Mouse (Mus musculus) forebrain, embryonic 14.5 days (tissue): ENCODE measurements around the gene Adora3. TPM values are rescaled to one million over a fixed set of nuclear protein-coding genes. Genes with fewer than 3 reads are reported as not detected.

Source experiments
- ATAC-seq: fragments of 200-750 bp; cut with Nextera tagmentation; 2 replicates; pipeline ENCODE4 v1.8.0; 2017; ENCODE audit warnings: mild to moderate bottlenecking, moderate library complexity
- DNase-seq: peaks from one replicate; pipeline ENCODE4 v3.0.0-alpha.2; 2015; ENCODE audit warnings: low spot score
- H3K27ac ChIP-seq: fragments of 300-500 bp; sonication (generic); 2 replicates; pipeline ENCODE4 v1.5.1; 2014; ENCODE audit warnings: low read depth, mild to moderate bottlenecking, control low read depth, low read length, moderate library complexity
- H3K27me3 ChIP-seq: fragments of 300-500 bp; sonication (generic); replicated peaks from 2 replicates; pipeline ENCODE4 v1.6.1; 2014; ENCODE audit warnings: low read length, control low read depth, mixed read lengths; ENCODE audit not compliant: control insufficient read depth, insufficient read depth
- H3K36me3 ChIP-seq: fragments of 300-500 bp; sonication (generic); 2 replicates; pipeline ENCODE4 v1.6.1; 2014; ENCODE audit warnings: low read length, control low read depth; ENCODE audit not compliant: control insufficient read depth, insufficient read depth
- H3K4me1 ChIP-seq: fragments of 300-500 bp; sonication (generic); 2 replicates; pipeline ENCODE4 v1.6.1; 2014; ENCODE audit warnings: antibody characterized with exemption, low read length, control low read depth; ENCODE audit not compliant: control insufficient read depth, insufficient read depth
- H3K4me2 ChIP-seq: fragments of 300-500 bp; sonication (generic); 2 replicates; pipeline ENCODE4 v1.6.1; 2014; ENCODE audit warnings: mild to moderate bottlenecking, control low read depth, low read length
- H3K4me3 ChIP-seq: fragments of 300-500 bp; sonication (generic); 2 replicates; pipeline ENCODE4 v1.5.1; 2014; ENCODE audit warnings: low read depth, low read length, control low read depth
- H3K9ac ChIP-seq: fragments of 300-500 bp; sonication (generic); 2 replicates; pipeline ENCODE4 v1.6.1; 2014; ENCODE audit warnings: mild to moderate bottlenecking, low read length, control low read depth, moderate library complexity
- H3K9me3 ChIP-seq: fragments of 300-500 bp; sonication (generic); replicated peaks from 2 replicates; pipeline ENCODE4 v1.6.1; 2016; ENCODE audit warnings: low read length, control low read depth, mixed read lengths; ENCODE audit not compliant: control insufficient read depth
- WGBS: fragments of 180-500 bp; shearing (Covaris S2); extraction: QIAGEN DNeasy Blood & Tissue Kit; methylation state at CpG from one replicate; pipeline ENCODE4 v1.1.7; 2014; 5-methylcytosine and 5-hydroxymethylcytosine counted together
- polyA plus RNA-seq: library from polyadenylated mRNA; unstranded; fragments of >200 nt; fragmentation: Nextera tagmentation; extraction: Ambion mirVana; gene quantifications from 2 replicates; pipeline ENCODE4 v1.2.1, GENCODE M21; 2014

Adora3 gene
- polyA plus RNA-seq, 1 experiment from 2014 or later = 0.11 TPM

GRCm38 (mm10) chr3:105894601-105895592 lies 24.2 kb downstream of the Adora3 start:
- no peaks in the 10 kb centered on the region for H3K9me3 ChIP-seq
- no peaks in the 10 kb centered on the region for H3K36me3 ChIP-seq
- H3K27me3 ChIP-seq = no peaks in the 10 kb centered on the region
- no peak overlapping the region for H3K27ac ChIP-seq
- H3K4me2 ChIP-seq = no peak overlapping the region
- ATAC-seq (0 out of 2 replicates have a peak, but pooled peaks have one; percentile 18), DNase-seq (peak; percentile 50)
- no peaks in the 10 kb centered on the region for H3K4me1 ChIP-seq
- 74% methylated on average over 23 of the region's 23 CpGs for WGBS
- H3K4me3 ChIP-seq = no peak overlapping the region
- no peak overlapping the region for H3K9ac ChIP-seq

- ATAC-seq = no peak
- 80% methylated on average over 3 of the region's 3 CpGs for WGBS
- H3K4me2 ChIP-seq = no peak overlapping the region
Observed at GRCm38 (mm10) chr3:105896811-105897210, 26.2 kb downstream of the Adora3 start.

GRCm38 (mm10) chr3:105898325-105898724 lies 27.7 kb downstream of the Adora3 start:
- H3K4me3 ChIP-seq = no peak overlapping the region
- no peaks in the 10 kb centered on the region for H3K4me1 ChIP-seq
- ATAC-seq (no peak), DNase-seq (no peak)
- no peaks in the 10 kb centered on the region for H3K36me3 ChIP-seq
- H3K4me2 ChIP-seq = no peak overlapping the region
- H3K27ac ChIP-seq = no peak overlapping the region
- H3K27me3 ChIP-seq = no peaks in the 10 kb centered on the region
- H3K9ac ChIP-seq = no peak overlapping the region
- 91% methylated on average over 2 of the region's 2 CpGs for WGBS
- no peaks in the 10 kb centered on the region for H3K9me3 ChIP-seq

More at GRCm38 (mm10) chr3:105896811-105897210, 26.2 kb downstream of the Adora3 start:
- H3K36me3 ChIP-seq = no peaks in the 10 kb centered on the region
- no peaks in the 10 kb centered on the region for H3K9me3 ChIP-seq
- H3K4me3 ChIP-seq = no peak overlapping the region
- no peaks in the 10 kb centered on the region for H3K27me3 ChIP-seq
- H3K9ac ChIP-seq = no peak overlapping the region
- DNase-seq = no peak
- no peak overlapping the region for H3K27ac ChIP-seq
- no peaks in the 10 kb centered on the region for H3K4me1 ChIP-seq

GRCm38 (mm10) chr3:105898861-105899260 lies 28.2 kb downstream of the Adora3 start:
- no peak for DNase-seq
- no peak overlapping the region for H3K27ac ChIP-seq
- H3K4me3 ChIP-seq = no peak overlapping the region
- no peak overlapping the region for H3K9ac ChIP-seq
- ATAC-seq = no peak
- H3K4me1 ChIP-seq = no peaks in the 10 kb centered on the region
- WGBS = 92% methylated on average over 11 of the region's 11 CpGs
- no peaks in the 10 kb centered on the region for H3K9me3 ChIP-seq
- H3K4me2 ChIP-seq = no peak overlapping the region
- no peaks in the 10 kb centered on the region for H3K27me3 ChIP-seq
- H3K36me3 ChIP-seq = no peaks in the 10 kb centered on the region

GRCm38 (mm10) chr3:105899394-105900147 lies 28.9 kb downstream of the Adora3 start:
- Histone ChIP-seq H3K9me3 (no peaks in the 10 kb centered on the region), H3K27ac (no peak overlapping the region), H3K4me1 (no peaks in the 10 kb centered on the region), H3K4me2 (no peak overlapping the region), H3K4me3 (no peak overlapping the region), H3K36me3 (no peaks in the 10 kb centered on the region), H3K9ac (no peak overlapping the region), H3K27me3 (no peaks in the 10 kb centered on the region)
- peak; percentile 80 for ATAC-seq
- 41% methylated on average over 8 of the region's 8 CpGs for WGBS
- peak; percentile 80 for DNase-seq

- WGBS = 82% methylated on average over 6 of the region's 6 CpGs
- Histone ChIP-seq H3K9me3 (no peaks in the 10 kb centered on the region), H3K4me2 (no peak overlapping the region), H3K4me3 (no peak overlapping the region), H3K9ac (no peak overlapping the region), H3K4me1 (no peaks in the 10 kb centered on the region), H3K27me3 (no peaks in the 10 kb centered on the region), H3K36me3 (no peaks in the 10 kb centered on the region), H3K27ac (no peak overlapping the region)
- ATAC-seq (no peak), DNase-seq (no peak)
Observed at GRCm38 (mm10) chr3:105900266-105900665, 29.6 kb downstream of the Adora3 start.

GRCm38 (mm10) chr3:105900716-105901115 lies 30.1 kb downstream of the Adora3 start:
- ATAC-seq = no peak
- no peak overlapping the region for H3K27ac ChIP-seq

GRCm38 (mm10) chr3:105901468-105901867 lies 30.8 kb downstream of the Adora3 start:
- Histone ChIP-seq H3K27ac (no peak overlapping the region), H3K27me3 (no peaks in the 10 kb centered on the region), H3K4me2 (no peak overlapping the region), H3K9me3 (no peaks in the 10 kb centered on the region), H3K4me3 (no peak overlapping the region), H3K4me1 (no peaks in the 10 kb centered on the region), H3K9ac (no peak overlapping the region), H3K36me3 (no peaks in the 10 kb centered on the region)
- 79% methylated on average over 4 of the region's 4 CpGs for WGBS
- no peak for DNase-seq
- no peak for ATAC-seq

More at GRCm38 (mm10) chr3:105900716-105901115, 30.1 kb downstream of the Adora3 start:
- no peak for DNase-seq
- H3K9ac ChIP-seq = no peak overlapping the region
- 90% methylated on average over 3 of the region's 3 CpGs for WGBS
- no peak overlapping the region for H3K4me2 ChIP-seq
- H3K4me1 ChIP-seq = no peaks in the 10 kb centered on the region
- no peaks in the 10 kb centered on the region for H3K36me3 ChIP-seq
- no peak overlapping the region for H3K4me3 ChIP-seq
- no peaks in the 10 kb centered on the region for H3K9me3 ChIP-seq
- no peaks in the 10 kb centered on the region for H3K27me3 ChIP-seq
